Mouse (Mus musculus) stomach, embryonic 16.5 days (tissue): ENCODE results near the gene Crtc1. TPM values are rescaled to one million over a fixed set of nuclear protein-coding genes. Genes with fewer than 3 reads are reported as not detected.

ENCODE experiments used
- ATAC-seq: fragments of 200-750 bp; cut with Nextera tagmentation; 2 replicates; pipeline ENCODE4 v1.8.0; 2017; ENCODE audit warnings: moderate number of reproducible peaks, moderate TSS enrichment; ENCODE audit not compliant: insufficient read depth, low FRiP score
- H3K27ac ChIP-seq: fragments of 300-500 bp; sonication (generic); 2 replicates; pipeline ENCODE4 v1.5.1; 2014; ENCODE audit warnings: low read length
- H3K27me3 ChIP-seq: fragments of 300-500 bp; sonication (generic); 2 replicates; pipeline ENCODE4 v1.6.1; 2014; ENCODE audit warnings: low read length, control low read depth, mixed read lengths; ENCODE audit not compliant: control insufficient read depth, insufficient read depth
- H3K36me3 ChIP-seq: fragments of 300-500 bp; sonication (generic); 2 replicates; pipeline ENCODE4 v1.6.1; 2014; ENCODE audit warnings: low read length; ENCODE audit not compliant: control insufficient read depth, insufficient read depth
- H3K4me1 ChIP-seq: fragments of 300-500 bp; sonication (generic); 2 replicates; pipeline ENCODE4 v1.6.1; 2014; ENCODE audit warnings: low read length, control low read depth, mixed read lengths; ENCODE audit not compliant: control insufficient read depth, insufficient read depth
- H3K4me2 ChIP-seq: fragments of 300-500 bp; sonication (generic); 2 replicates; pipeline ENCODE4 v1.6.1; 2014; ENCODE audit warnings: low read depth, low read length, mixed read lengths
- H3K4me3 ChIP-seq: fragments of 300-500 bp; sonication (generic); replicated peaks from 2 replicates; pipeline ENCODE4 v1.5.1; 2014; ENCODE audit warnings: mild to moderate bottlenecking, low read length
- H3K9ac ChIP-seq: fragments of 300-500 bp; sonication (generic); 2 replicates; pipeline ENCODE4 v1.6.1; 2014; ENCODE audit warnings: low read length
- H3K9me3 ChIP-seq: fragments of 300-500 bp; sonication (generic); replicated peaks from 2 replicates; pipeline ENCODE4 v1.6.1; 2016; ENCODE audit warnings: low read length, control low read depth; ENCODE audit not compliant: control insufficient read depth
- WGBS: fragments of 180-500 bp; shearing (Covaris S2); extraction: QIAGEN DNeasy Blood & Tissue Kit; methylation state at CpG from one replicate; pipeline ENCODE4 v1.1.7; 2014; 5-methylcytosine and 5-hydroxymethylcytosine counted together
- polyA plus RNA-seq: library from polyadenylated mRNA; unstranded; fragments of >200 nt; fragmentation: Nextera tagmentation; extraction: Ambion mirVana; gene quantifications from 2 replicates; pipeline ENCODE4 v1.2.1, GENCODE M21; 2015

The Crtc1 gene
- polyA plus RNA-seq, 1 experiment from 2014 or later = 13.9 TPM

DNA sequence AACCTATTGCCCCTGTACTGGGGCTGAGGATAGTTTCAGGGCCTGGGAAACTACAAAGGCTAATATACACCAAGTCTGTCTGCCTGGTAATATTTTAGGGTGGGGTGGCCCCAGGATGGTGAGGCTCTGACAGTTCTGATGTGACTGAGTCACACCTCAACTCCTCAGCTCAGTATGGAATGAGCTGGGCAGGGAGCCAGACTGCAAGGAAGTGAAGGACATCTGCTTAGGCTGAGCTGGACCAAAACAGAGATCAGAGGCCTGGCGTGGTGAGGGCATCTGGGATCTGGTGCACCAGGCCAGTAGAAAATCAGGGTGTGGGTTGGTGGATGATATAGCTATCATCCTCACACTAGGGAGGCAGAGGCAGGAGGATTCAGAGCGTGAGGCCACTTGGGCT lies 49.7 kb downstream of the Crtc1 start:
- no peak overlapping the region for H3K4me3 ChIP-seq
- 90% methylated on average over 2 of the region's 2 CpGs for WGBS
- H3K4me1 ChIP-seq = no peaks in the 10 kb centered on the region
- no peak overlapping the region for H3K4me2 ChIP-seq
- no peaks in the 10 kb centered on the region for H3K9me3 ChIP-seq
- no peak overlapping the region for H3K9ac ChIP-seq
- ATAC-seq = no peak
- 0 out of 2 replicates have a peak, but pooled peaks cover 3% of the 10 kb centered on the region for H3K36me3 ChIP-seq
- no peak overlapping the region for H3K27ac ChIP-seq
- H3K27me3 ChIP-seq = no peaks in the 10 kb centered on the region

DNA sequence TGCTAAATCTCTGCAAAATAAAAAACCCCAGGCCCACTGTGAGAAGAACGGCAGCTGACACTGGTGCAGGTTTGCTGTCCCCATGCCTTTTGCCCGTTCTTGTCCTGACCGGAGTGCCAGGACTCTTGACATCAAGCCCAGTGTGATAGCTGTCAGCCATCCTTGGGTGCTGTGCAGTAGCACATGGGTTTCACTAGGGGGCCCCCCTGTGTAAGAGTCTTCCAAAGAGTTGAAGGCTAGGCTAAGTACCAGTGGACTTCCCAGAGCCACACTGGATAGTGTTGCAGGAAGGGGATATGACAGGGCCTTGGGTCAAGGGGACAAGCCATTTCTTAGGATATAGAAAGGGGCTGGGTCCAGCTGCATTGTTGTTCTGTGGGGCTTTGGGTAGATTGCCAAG lies 56.1 kb downstream of the Crtc1 start:
- Histone ChIP-seq H3K4me2 (no peak overlapping the region), H3K4me3 (no peak overlapping the region), H3K27me3 (peaks cover 7% of the 10 kb centered on the region; the same call in 1 of the 2 replicates), H3K27ac (no peak overlapping the region), H3K9me3 (no peaks in the 10 kb centered on the region), H3K4me1 (no peaks in the 10 kb centered on the region), H3K36me3 (0 out of 2 replicates have a peak, but pooled peaks cover 3% of the 10 kb centered on the region), H3K9ac (no peak overlapping the region)
- peak; percentile 46; the same call in 1 of the 2 replicates for ATAC-seq
- WGBS = 50% methylated on average over 3 of the region's 3 CpGs

DNA sequence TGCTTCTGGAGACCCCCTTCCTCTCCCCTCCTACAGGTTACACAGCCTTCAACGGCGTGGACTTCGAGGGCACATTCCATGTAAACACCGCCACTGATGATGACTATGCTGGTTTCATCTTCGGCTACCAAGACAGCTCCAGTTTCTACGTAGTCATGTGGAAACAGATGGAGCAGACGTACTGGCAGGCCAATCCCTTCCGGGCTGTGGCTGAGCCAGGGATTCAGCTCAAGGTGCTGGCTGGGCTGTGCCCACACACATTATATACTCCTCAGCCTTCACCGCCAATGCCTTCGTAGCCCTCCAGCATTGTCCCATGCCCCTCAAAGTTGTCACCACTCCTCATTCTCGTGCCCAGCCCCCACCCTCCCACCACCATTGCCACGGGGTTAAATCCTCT lies 59.3 kb downstream of the Crtc1 start:
- peaks cover 11% of the 10 kb centered on the region for H3K4me1 ChIP-seq
- no peak for ATAC-seq
- no peaks in the 10 kb centered on the region for H3K36me3 ChIP-seq
- no peak overlapping the region for H3K4me3 ChIP-seq
- WGBS = 84% methylated on average over 12 of the region's 12 CpGs
- peaks cover 36% of the 10 kb centered on the region for H3K27me3 ChIP-seq
- H3K27ac ChIP-seq = no peak overlapping the region
- no peak overlapping the region for H3K4me2 ChIP-seq
- no peak overlapping the region for H3K9ac ChIP-seq
- H3K9me3 ChIP-seq = no peaks in the 10 kb centered on the region

DNA sequence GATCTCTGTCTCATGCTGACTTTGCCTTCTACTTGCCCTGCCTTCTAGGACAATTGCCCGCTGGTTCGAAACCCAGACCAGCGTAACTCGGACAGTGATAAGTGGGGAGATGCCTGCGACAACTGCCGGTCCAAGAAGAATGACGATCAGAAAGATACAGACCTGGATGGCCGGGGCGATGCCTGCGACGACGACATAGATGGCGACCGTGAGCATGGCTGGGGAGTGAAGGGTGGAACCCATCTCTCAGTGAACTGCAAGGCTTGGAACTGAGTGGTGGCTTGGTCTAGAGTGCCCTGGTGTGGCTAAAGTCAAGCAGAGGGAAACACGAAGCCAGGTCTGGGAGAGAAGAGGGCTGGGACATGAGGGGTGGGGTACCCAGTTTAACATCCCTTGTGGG lies 62.3 kb downstream of the Crtc1 start:
- H3K9me3 ChIP-seq = no peaks in the 10 kb centered on the region
- H3K27me3 ChIP-seq = peaks cover 66% of the 10 kb centered on the region
- no peak overlapping the region for H3K4me2 ChIP-seq
- H3K36me3 ChIP-seq = no peaks in the 10 kb centered on the region
- no peak overlapping the region for H3K9ac ChIP-seq
- H3K4me3 ChIP-seq = no peak overlapping the region
- ATAC-seq = no peak
- WGBS = 12% methylated on average over 15 of the region's 15 CpGs
- H3K4me1 ChIP-seq = peaks cover 29% of the 10 kb centered on the region
- no peak overlapping the region for H3K27ac ChIP-seq

DNA sequence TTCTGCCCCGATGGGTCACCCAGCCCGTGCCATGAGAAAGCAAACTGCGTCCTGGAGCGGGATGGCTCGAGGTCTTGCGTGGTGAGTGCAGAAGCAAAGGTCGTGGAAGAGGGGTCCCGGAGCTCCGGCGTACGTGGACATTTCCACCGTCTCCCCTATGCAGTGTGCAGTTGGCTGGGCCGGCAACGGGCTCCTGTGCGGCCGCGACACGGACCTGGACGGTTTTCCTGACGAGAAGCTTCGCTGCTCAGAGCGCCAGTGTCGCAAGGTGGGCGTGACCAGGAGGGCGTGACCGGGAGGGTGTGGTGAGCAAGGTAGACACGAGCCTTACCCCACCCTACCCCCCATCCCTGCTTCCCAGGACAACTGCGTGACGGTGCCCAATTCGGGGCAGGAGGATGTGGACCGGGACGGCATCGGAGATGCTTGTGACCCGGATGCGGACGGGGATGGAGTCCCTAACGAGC lies 63.1 kb downstream of the Crtc1 start:
- H3K4me2 ChIP-seq = peak overlapping the region; percentile 12; the same call in 1 of the 2 replicates
- H3K36me3 ChIP-seq = no peaks in the 10 kb centered on the region
- peaks cover 29% of the 10 kb centered on the region for H3K4me1 ChIP-seq
- no peak overlapping the region for H3K27ac ChIP-seq
- 7% methylated on average over 37 of the region's 37 CpGs for WGBS
- ATAC-seq = no peak
- no peak overlapping the region for H3K9ac ChIP-seq
- H3K9me3 ChIP-seq = no peaks in the 10 kb centered on the region
- peaks cover 71% of the 10 kb centered on the region for H3K27me3 ChIP-seq
- H3K4me3 ChIP-seq = peak overlapping the region; percentile 17

DNA sequence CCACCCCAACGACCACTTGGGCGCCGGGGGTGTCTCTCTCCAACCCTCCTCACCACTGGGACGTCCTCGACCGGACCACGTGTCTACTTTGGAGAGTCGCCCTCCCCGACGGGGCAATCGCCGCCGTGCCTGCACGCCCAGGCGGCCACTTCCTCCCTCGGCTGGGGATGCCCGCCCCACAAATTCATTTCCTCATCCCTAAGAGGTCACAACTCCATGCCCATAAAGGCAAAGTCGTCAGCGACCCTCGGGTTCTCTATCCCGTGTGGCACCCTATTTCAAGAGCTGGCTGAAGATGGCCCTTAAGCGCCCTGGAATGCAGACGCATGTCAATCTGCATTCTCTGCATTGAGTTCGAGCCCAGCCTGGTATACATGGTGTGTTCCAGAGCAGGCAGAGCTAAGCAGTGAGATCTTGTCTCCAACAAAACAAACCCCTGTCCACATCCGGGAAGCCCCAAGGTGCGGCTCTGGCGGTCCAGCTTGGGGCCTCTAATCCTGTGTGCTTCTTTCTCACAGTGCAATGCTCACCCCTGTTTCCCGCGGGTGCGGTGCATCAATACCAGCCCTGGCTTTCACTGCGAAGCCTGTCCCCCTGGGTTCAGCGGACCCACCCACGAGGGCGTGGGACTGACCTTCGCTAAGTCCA lies 64.0 kb downstream of the Crtc1 start:
- Histone ChIP-seq H3K36me3 (no peaks in the 10 kb centered on the region), H3K4me3 (peak overlapping the region; percentile 45; the same call in 1 of the 2 replicates), H3K4me1 (peaks cover 29% of the 10 kb centered on the region), H3K9ac (no peak overlapping the region), H3K27ac (no peak overlapping the region), H3K27me3 (peaks cover 71% of the 10 kb centered on the region), H3K9me3 (no peaks in the 10 kb centered on the region), H3K4me2 (no peak overlapping the region; the same call in 1 of the 2 replicates)
- 7% methylated on average over 35 of the region's 35 CpGs for WGBS
- no peak for ATAC-seq

DNA sequence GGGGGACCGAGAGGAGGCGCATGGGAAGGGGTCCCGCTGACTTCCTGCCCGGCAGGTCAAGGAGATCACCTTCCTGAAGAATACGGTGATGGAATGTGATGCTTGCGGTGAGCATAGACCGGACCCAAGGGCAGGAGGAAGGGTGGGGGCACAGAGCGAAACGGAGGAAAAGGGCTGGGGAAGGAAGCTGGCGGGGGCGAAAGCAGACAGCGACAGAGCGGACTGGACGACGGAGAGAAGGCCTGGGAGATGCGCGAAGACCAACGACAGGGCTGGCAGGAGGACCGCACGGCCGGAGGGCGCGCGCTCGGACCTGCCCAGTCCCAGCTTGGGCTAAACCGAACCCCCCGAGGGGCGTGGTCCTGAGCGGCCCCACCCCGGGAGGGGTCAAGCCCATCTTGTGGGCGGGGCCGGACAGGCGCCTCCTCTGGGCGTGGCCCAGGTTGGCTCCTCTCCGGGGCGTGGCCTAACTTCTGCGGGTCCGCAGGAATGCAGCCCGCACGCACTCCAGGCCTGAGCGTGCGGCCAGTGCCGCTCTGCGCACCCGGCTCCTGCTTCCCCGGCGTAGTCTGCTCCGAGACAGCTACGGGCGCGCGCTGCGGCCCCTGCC lies 65.0 kb downstream of the Crtc1 start:
- Histone ChIP-seq H3K27me3 (peaks cover 71% of the 10 kb centered on the region), H3K36me3 (no peaks in the 10 kb centered on the region), H3K27ac (no peak overlapping the region), H3K4me1 (peaks cover 29% of the 10 kb centered on the region), H3K9me3 (no peaks in the 10 kb centered on the region), H3K4me2 (peak overlapping the region; percentile 69), H3K9ac (peak overlapping the region; percentile 28; the same call in 1 of the 2 replicates), H3K4me3 (peak overlapping the region; percentile 45)
- WGBS = under 1% methylated on average over 52 of the region's 53 CpGs
- peak; percentile 74 for ATAC-seq

DNA sequence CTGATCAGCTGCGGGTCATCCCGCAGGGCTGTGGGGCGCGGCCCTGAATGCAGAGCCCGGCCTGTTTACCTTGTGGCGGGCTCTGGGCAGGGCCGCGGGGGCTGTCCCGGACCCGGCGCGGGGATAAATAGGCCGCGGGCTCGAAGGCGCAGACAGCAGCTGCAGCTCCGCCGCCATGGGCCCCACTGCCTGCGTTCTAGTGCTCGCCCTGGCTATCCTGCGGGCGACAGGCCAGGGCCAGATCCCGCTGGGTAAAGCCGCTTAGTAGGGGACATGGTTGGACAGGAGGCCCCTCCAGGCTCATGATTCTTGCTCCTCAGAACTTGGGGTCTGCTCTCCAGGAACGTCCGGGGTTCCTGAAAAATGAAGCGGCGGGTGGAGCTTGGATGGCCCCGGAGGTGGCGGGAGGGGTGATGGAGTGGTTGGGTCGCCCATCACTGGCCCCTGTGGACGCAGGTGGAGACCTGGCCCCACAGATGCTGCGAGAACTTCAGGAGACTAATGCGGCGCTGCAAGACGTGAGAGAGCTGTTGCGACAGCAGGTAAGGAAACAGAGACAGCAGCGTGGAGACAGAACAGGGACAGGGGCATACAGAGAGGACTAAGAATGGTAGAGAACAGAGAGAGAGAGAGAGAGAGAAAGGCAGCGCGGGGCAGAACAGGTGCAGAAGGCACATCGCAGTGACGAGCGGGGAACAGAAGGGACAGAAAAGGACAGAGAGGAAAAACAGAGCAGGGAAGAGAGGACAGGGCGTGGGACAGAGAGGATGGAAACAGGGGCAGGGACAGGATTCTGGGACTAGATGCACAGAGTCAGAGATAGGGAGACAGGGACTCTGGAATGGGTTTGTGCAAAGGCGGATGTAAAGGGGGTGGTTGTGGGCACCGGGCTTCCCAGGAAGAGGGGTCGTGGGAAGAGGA lies 65.7 kb downstream of the Crtc1 start, which contains the start of gene Comp:
TSS of gene Comp (plus strand) at position 162 of the 921 bp plus-strand sequence.
- ATAC-seq = no peak
- Histone ChIP-seq H3K36me3 (no peaks in the 10 kb centered on the region), H3K4me1 (peaks cover 29% of the 10 kb centered on the region), H3K9ac (peak within 1 kb of the TSS; percentile 37), H3K27me3 (peaks cover 67% of the 10 kb centered on the region), H3K9me3 (no peaks in the 10 kb centered on the region), H3K4me3 (peak within 1 kb of the TSS; percentile 45), H3K27ac (no peak within 1 kb of the TSS), H3K4me2 (peak within 1 kb of the TSS; percentile 69)
- WGBS = 3% methylated on average over 47 of the region's 47 CpGs
